Mouse (Mus musculus) midbrain, embryonic 13.5 days (tissue): Measurements from ENCODE around the gene Wdr78. TPM values are rescaled to one million over a fixed set of nuclear protein-coding genes. Genes with fewer than 3 reads are reported as not detected.

Experiments used
- ATAC-seq: fragments of 200-750 bp; cut with Nextera tagmentation; 2 replicates; pipeline ENCODE4 v1.8.0; 2017; ENCODE audit warnings: mild to moderate bottlenecking, moderate TSS enrichment, moderate library complexity
- H3K27ac ChIP-seq: fragments of 300-500 bp; sonication (generic); 2 replicates; pipeline ENCODE4 v1.5.1; 2015; ENCODE audit warnings: inconsistent platforms, mild to moderate bottlenecking, moderate library complexity
- H3K27me3 ChIP-seq: fragments of 300-500 bp; sonication (generic); 2 replicates; pipeline ENCODE4 v1.6.1; 2015; ENCODE audit warnings: mild to moderate bottlenecking, inconsistent platforms
- H3K36me3 ChIP-seq: fragments of 300-500 bp; sonication (generic); 2 replicates; pipeline ENCODE4 v1.6.1; 2015; ENCODE audit warnings: mild to moderate bottlenecking, inconsistent platforms
- H3K4me1 ChIP-seq: fragments of 300-500 bp; sonication (generic); replicated peaks from 2 replicates; pipeline ENCODE4 v1.6.1; 2015; ENCODE audit warnings: inconsistent platforms
- H3K4me2 ChIP-seq: fragments of 300-500 bp; sonication (generic); replicated peaks from 2 replicates; pipeline ENCODE4 v1.6.1; 2015; ENCODE audit warnings: moderate library complexity, mild to moderate bottlenecking, inconsistent platforms
- H3K4me3 ChIP-seq: fragments of 300-500 bp; sonication (generic); replicated peaks from 2 replicates; pipeline ENCODE4 v1.5.1; 2015; ENCODE audit warnings: mild to moderate bottlenecking, inconsistent platforms
- H3K9ac ChIP-seq: fragments of 300-500 bp; sonication (generic); replicated peaks from 2 replicates; pipeline ENCODE4 v1.6.1; 2015; ENCODE audit warnings: mild to moderate bottlenecking, inconsistent platforms
- H3K9me3 ChIP-seq: fragments of 300-500 bp; sonication (generic); 2 replicates; pipeline ENCODE4 v1.6.1; 2016; ENCODE audit warnings: mild to moderate bottlenecking, inconsistent platforms
- WGBS: fragments of 180-500 bp; shearing (Covaris S2); methylation state at CpG from one replicate; pipeline ENCODE4 v1.1.7; 2015; 5-methylcytosine and 5-hydroxymethylcytosine counted together
- polyA plus RNA-seq: library from polyadenylated mRNA; unstranded; fragments of >200 nt; fragmentation: Nextera tagmentation; extraction: Ambion mirVana; gene quantifications from 2 replicates; pipeline ENCODE4 v1.2.1, GENCODE M21; 2015

Wdr78 gene
- polyA plus RNA-seq, 1 experiment from 2014 or later, result 4.9 TPM

DNA sequence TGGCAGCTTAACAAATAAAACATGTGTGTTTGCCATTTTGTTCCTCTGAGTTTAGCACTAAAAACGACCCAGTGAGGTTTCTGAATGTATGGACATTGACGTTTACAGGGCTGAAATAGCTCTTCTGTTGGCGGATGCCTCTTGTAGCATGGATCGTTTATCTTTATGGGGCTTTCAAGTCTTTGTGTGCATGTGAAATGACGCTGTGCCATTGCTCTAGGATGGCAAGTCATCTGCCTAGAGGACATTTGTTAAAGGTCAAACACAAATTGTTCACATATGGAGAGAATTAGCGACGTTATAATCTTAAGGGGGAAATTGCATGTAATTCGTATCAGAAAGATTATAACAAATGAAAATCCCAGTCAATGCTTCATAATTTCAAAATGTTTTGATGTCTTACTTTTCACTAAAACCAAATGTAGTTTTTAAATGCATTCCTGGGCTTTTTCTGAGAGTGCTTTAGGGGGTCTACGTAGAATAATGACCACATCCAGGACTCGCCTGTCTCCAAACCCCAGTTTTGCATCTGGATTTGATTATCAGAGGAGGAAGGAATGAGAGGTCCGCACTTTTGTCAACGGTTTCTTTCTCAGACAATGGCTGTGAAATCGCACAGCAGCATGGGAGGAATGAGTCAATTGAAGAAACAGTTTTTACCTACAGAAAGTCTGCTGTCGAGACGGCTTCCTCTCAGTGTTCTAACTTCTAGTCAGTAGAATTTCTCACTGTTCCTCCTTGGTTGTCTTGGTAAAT, 109.0 kb downstream of the Wdr78 start:
- H3K4me3 ChIP-seq, result no peak overlapping the region
- peaks cover 25% of the 10 kb centered on the region for H3K4me1 ChIP-seq
- no peaks in the 10 kb centered on the region for H3K9me3 ChIP-seq
- H3K4me2 ChIP-seq, result no peak overlapping the region
- ATAC-seq, result no peak
- H3K9ac ChIP-seq, result no peak overlapping the region
- no peak overlapping the region for H3K27ac ChIP-seq
- no peaks in the 10 kb centered on the region for H3K36me3 ChIP-seq
- H3K27me3 ChIP-seq, result no peaks in the 10 kb centered on the region
- WGBS, result 69% methylated on average over 15 of the region's 15 CpGs

- Histone ChIP-seq H3K36me3 (no peaks in the 10 kb centered on the region), H3K4me3 (no peak overlapping the region), H3K27ac (no peak overlapping the region), H3K9ac (no peak overlapping the region), H3K4me2 (no peak overlapping the region), H3K9me3 (no peaks in the 10 kb centered on the region), H3K4me1 (peaks cover 25% of the 10 kb centered on the region), H3K27me3 (no peaks in the 10 kb centered on the region)
- WGBS, result 81% methylated on average over 4 of the region's 4 CpGs
- no peak for ATAC-seq
These were observed 109.7 kb downstream of the Wdr78 start for GRCm38 (mm10) chr4:103004681-103005080.

DNA sequence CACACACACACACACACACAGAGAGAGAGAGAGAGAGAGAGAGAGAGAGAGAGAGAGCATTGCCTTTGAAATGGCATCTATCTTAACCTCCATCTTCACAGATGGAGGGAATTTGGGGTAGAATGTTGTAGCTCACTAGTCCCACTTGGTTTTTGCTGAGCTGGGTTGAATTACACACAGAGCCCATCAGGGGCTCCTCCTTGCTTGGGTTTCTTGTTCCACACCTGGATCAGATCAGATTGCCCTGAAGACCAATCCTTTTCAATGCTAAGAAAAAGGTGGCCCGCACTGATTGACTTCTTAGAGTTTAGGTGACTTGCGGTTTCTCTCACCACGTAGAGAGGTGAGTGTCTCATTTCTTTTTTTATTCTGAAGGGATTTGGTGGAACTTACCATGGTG, 122.7 kb downstream of the Wdr78 start:
- H3K4me3 ChIP-seq, result no peak overlapping the region
- no peaks in the 10 kb centered on the region for H3K27me3 ChIP-seq
- H3K27ac ChIP-seq, result no peak overlapping the region
- no peak overlapping the region for H3K9ac ChIP-seq
- H3K9me3 ChIP-seq, result no peaks in the 10 kb centered on the region
- H3K36me3 ChIP-seq, result no peaks in the 10 kb centered on the region
- H3K4me1 ChIP-seq, result peaks cover 4% of the 10 kb centered on the region; the same call in 1 of the 2 replicates
- ATAC-seq, result no peak
- H3K4me2 ChIP-seq, result no peak overlapping the region
- WGBS, result 69% methylated on average over 3 of the region's 3 CpGs

DNA sequence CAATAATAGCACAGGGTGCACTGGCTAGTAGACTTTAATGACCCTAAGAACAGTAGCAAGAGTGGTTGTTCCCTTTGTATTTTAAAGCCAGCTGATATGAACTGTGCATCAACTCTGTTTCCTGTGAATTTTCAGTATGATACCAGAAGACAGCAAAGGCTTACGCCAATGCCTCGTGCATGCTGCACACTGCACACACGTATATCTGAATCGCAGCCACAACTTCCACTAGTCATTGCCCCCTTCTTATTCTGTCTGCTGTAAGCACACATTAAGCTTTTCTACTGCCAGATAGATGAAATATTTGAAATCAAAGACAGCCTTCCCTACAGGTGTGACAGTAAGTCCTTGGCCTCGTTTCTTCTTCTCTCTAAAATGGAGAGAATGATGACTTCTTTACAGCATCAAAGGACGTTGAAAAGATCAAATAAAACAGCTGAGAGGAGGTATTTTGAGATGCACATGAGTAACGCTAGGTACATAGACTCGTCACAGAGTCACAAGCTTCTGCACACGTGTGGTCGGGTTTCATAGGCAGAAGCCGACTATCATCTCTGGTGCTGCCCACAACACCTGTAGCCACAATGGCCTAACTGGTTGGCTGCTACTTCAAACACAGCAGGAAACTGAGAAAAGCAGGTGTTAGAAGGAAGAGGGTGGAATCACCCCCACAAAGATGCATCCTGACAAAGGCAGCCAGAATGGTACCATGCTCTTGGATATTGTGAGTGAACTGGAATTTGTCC, 123.6 kb downstream of the Wdr78 start:
- no peak overlapping the region for H3K4me2 ChIP-seq
- H3K4me1 ChIP-seq, result peaks cover 4% of the 10 kb centered on the region; the same call in 1 of the 2 replicates
- H3K4me3 ChIP-seq, result no peak overlapping the region
- no peaks in the 10 kb centered on the region for H3K36me3 ChIP-seq
- ATAC-seq, result no peak
- WGBS, result 86% methylated on average over 11 of the region's 11 CpGs
- H3K9ac ChIP-seq, result no peak overlapping the region
- H3K27ac ChIP-seq, result no peak overlapping the region
- H3K9me3 ChIP-seq, result no peaks in the 10 kb centered on the region
- H3K27me3 ChIP-seq, result no peaks in the 10 kb centered on the region

- Histone ChIP-seq H3K9ac (no peak overlapping the region), H3K4me2 (no peak overlapping the region), H3K27ac (no peak overlapping the region), H3K27me3 (no peaks in the 10 kb centered on the region), H3K4me3 (no peak overlapping the region), H3K36me3 (no peaks in the 10 kb centered on the region), H3K4me1 (peaks cover 4% of the 10 kb centered on the region; the same call in 1 of the 2 replicates), H3K9me3 (no peaks in the 10 kb centered on the region)
- WGBS, result 80% methylated on average over 4 of the region's 4 CpGs
- ATAC-seq, result no peak
These were observed 124.3 kb downstream of the Wdr78 start for GRCm38 (mm10) chr4:102990016-102990415.

- no peak overlapping the region for H3K27ac ChIP-seq
- H3K4me2 ChIP-seq, result no peak overlapping the region
- no peaks in the 10 kb centered on the region for H3K36me3 ChIP-seq
- 77% methylated on average over 5 of the region's 5 CpGs for WGBS
- no peak overlapping the region for H3K9ac ChIP-seq
- H3K4me1 ChIP-seq, result peaks cover 4% of the 10 kb centered on the region; the same call in 1 of the 2 replicates
- no peak for ATAC-seq
- no peaks in the 10 kb centered on the region for H3K27me3 ChIP-seq
- no peaks in the 10 kb centered on the region for H3K9me3 ChIP-seq
- no peak overlapping the region for H3K4me3 ChIP-seq
These were observed 125.0 kb downstream of the Wdr78 start for GRCm38 (mm10) chr4:102989391-102989790.

DNA sequence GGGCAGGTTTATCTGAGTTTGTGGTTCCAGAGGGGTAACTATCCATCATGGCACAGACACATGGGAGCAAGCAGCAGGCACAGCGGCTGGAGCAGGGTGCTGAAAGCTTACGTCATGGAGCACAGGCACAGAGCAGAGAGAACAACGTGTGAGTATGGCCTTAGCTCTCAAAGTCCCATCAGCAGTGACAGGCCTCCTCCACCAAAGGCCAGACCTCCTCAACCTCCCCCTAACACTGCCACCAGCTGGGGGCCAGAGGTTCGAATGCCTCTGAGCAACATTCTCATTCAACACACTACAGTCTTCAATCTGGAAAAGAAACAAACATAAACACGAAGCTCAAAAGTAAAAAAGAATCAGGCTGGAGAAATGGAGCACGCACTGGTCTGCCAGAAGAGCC, 125.8 kb downstream of the Wdr78 start:
- Histone ChIP-seq H3K36me3 (no peaks in the 10 kb centered on the region), H3K9me3 (no peaks in the 10 kb centered on the region), H3K27ac (no peak overlapping the region), H3K4me3 (no peak overlapping the region), H3K27me3 (no peaks in the 10 kb centered on the region), H3K9ac (no peak overlapping the region), H3K4me2 (no peak overlapping the region), H3K4me1 (peaks cover 4% of the 10 kb centered on the region; the same call in 1 of the 2 replicates)
- ATAC-seq, result no peak
- WGBS, result 93% methylated on average over 6 of the region's 6 CpGs

Other genes with a start within 250 kb of the Wdr78 start
- gene Tctex1d1, start 135.9 kb downstream of the Wdr78 start, polyA plus RNA-seq, result 0.41 and 0.74 TPM in 2 replicates
- gene Insl5, start 87.7 kb downstream of the Wdr78 start, polyA plus RNA-seq, result 0.24 TPM in 1 of 2 replicates, not detected in the other
- gene Mier1, start 165 bp downstream of the Wdr78 start, polyA plus RNA-seq, result 34.6 and 39.3 TPM in 2 replicates
- gene Slc35d1, start 100.6 kb upstream of the Wdr78 start, polyA plus RNA-seq, result 4.8 and 5.7 TPM in 2 replicates
- gene 4921539E11Rik, start 176.3 kb upstream of the Wdr78 start, polyA plus RNA-seq, result not detected in 2 replicates
- gene Oma1, start 199.3 kb upstream of the Wdr78 start, polyA plus RNA-seq, result 11.1 and 12.0 TPM in 2 replicates